Mouse (Mus musculus): ENCODE results near the gene Polr1c.

DNA sequence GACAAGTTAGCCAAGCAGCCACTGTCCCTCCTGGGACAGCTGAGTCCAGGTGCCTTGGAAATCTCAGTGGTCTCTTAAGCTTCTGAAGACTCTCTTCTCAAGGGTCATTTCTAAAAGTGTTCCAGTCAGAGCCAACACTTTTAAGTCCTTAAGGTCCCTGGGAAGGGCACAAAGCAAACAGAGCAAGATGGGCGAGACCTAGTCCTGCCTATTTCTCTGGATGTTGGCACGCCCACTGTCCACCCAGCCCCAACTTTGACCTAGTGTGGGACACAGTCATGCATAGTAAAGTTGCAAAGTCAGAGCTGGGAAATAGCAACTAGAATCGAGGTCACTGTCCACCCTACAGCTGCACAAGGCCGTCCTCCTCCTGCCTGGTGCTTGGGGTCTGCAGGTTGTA, 4.9 kb downstream of the Polr1c start:
- TF ChIP-seq CTCF (IDR thresholded peaks at IDR 0.05; ENCODE audit: low read depth, low read length) (no peak), GATA1 (IDR thresholded peaks at IDR 0.05; ENCODE audit: borderline replicate concordance, low read length) (no peak)
